Mouse (Mus musculus) layer of hippocampus, adult 18-20 months (tissue): ENCODE measurements around the gene Carmil1. TPM values are rescaled to one million over a fixed set of nuclear protein-coding genes. Genes with fewer than 3 reads are reported as not detected.
A peak's percentile ranks its signal among the peaks of the same experiment; 100 is the strongest.

ENCODE experiments used
- DNase-seq, 2 experiments: peaks; one replicate each; pipeline ENCODE4 v3.0.0; 2022; ENCODE audit warnings: low spot score in 2 of 2
- total RNA-seq, 2 experiments: library from RNA; stranded (reverse); gene quantifications; 2 replicates each; pipeline ENCODE4 v1.2.3; 2021

Carmil1 gene
- total RNA-seq, 2 experiments from 2014 or later = 32.1 to 34.7 TPM

DNA sequence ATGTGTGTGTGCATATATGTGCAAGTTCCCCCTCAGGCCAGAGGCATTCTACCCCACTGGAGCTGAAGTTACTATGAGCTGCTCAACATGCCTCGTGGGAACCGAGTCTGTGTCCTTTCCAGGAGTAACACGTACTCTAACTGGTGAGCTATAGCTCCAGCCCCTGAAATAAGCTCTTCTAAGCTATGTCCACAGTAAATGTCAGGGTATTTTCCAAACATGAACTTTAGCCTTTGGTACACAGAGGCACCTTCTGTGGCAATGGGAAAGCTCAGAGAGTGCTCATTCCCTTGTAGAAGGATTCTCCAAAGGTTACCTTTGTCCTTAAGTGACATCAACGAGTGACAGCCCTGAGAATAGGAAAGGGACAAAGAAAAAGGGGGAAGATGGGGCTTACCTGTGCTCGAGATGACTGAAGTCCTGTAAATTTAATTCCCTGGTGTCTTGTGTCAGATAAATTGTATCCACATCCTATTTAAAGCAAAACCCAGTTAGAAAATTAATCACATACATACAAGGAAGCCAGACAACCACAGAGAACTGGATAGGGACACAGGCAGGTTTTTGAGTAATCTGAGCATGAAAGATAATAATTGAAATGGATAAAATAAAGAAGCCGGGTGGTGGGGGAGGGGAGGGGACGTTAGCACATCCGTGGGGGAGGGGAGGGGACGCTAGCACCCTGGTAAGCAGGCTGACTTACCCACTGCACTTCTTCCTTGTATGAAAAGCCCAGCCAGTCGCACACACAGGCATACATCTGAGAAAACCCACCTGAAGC, 126.1 kb downstream of the Carmil1 start:
- no peak for DNase-seq

DNA sequence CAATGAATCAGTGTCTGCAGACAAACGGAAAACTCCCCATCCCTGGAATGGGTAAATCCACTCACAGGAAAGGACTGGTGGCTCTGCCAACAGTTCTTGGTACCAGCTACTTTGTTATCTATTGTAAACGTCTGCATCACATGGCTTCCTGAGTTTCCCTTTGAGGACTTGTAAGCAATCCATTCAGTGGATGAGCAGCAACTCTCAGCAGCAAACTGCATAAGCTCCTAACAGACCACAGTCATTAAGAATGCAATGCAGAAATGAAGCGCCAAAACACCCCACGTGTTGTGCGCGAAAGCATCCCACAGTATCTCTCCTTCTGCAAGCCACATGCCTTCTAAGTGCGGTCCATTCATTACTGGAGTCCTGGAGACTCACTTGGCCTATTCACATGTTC, 128.0 kb downstream of the Carmil1 start:
- no peak for DNase-seq

DNA sequence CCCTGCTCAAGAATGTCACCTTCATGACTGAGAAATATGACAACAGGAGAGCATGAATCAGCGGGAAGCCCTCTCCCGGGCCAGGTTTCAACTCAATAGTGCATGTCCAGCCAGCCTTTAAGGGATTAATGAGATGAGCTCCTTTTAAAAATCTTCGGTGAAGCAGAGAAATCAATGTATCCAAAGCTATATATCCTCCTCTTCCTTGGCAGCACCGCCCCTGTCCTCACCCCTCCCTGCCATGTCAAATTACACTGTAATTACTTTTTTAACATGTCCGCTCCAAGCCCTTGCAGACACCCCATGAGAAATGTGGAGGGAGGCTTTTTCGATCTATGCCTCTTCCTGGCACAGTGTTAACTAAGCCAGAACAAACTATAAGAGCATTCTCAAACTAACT, 129.3 kb downstream of the Carmil1 start:
- DNase-seq = no peak

DNA sequence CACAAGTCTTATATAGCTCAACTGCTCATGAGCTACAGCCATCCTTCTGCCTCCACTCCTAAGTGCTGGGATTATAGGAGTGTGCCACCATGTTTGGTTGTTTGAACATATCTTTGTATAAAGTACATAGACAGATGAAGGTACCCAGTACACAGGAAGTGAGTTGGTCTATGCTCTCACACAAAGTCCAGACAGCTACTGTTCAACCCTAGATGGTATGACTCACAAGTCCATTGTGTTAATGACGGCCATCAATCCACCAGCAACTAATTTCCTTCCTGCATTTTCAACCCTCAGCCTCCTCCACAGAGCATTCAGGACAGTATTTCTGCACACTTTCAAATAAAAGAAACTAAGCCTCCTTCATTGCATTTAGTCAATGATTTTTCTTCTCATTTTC, 132.0 kb downstream of the Carmil1 start:
- DNase-seq = no peak

DNA sequence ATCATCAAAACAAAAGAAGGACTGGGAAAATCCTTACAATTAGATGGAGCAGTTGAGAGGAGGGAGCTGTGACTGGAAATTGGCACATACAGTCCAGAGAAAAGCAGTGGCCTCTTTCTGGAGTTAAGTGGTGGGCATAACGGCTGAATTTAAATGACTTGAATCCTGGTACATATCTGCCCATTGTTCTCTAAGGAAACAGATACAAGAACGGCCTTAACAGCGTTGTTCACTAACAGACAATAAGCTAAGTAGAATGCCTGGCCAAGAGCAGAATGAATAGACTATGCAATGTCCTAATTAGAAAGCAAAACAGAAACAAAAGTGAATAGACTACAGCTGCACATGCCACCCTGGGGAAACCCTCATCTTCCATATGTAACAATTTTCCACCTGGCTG, 133.6 kb downstream of the Carmil1 start:
- no peak for DNase-seq

DNA sequence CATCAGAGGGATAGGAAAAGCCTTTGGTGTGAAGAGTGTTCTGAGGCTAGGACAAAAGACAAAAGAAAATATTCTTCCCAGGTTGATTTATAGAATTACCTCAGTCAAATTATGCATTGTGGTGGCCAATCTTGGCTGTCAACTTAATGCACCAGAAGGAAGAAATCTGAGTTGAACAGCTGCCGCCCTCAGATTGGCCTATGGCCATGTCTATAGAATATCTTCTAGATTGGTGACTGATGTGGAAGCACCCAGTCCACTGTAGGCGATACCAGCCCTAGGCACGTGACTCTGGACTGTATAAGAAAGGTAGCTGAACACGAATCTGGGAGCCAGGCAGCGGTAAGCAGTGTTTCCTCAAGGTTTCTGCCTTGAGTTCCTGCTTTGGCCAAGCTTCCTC, 134.1 kb downstream of the Carmil1 start:
- DNase-seq = no peak

DNA sequence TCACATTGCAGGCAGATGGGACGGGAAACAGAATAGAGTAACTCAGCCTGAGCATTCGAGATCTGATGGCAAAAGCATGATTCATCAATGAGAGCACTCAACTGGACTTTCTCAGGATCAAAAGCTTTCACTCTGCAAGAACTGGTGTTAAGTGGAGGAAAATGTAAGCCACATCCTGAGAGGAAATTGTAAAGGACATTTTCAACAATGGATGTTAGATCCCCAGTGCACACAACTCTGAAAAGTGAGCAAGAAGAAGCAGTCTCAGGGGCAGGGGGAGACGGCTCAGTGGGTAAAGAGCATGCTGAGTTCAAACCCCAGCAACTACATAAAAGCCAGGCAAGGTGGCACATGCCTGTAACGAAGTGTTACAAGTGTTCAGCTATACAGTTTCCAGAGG, 135.7 kb downstream of the Carmil1 start:
- DNase-seq = no peak

DNA sequence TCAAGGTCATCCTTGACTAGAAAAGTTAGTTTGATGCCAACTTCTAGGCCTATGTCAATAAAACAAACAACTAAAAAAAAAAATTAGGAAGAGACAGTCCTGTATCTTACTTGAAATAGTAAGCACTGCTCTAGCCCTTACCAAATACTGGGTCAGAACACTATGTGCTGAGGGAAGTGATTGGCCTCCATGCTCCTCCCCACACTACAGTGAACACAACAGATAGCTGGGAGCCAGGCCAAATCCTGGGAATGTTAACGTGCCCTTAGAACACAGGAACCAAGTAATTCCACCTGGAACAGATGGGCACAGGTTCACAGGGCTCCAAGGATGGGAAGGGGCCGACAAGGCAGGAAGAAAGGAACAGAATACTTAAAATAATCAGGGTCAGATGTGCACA, 136.5 kb downstream of the Carmil1 start:
- DNase-seq = no peak

DNA sequence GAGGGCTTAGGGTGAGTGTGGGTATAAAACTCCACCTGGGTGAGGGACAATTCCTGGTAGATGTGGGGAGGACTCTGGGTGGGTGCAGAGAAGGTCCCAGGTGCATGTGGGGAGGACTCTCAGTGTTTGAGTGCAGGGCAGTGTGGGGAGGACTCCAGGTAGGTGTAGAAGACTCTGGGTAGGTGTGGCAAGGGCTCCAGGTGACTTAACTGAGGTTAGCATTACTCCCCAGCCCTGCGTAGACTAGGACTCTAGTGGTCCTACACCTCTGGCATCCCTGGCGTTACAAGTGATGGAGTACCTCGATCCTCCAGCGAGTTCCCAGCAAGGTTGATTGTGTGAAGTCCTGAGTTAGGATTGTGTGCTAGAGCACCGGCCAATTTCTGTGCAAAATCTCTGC, 143.8 kb downstream of the Carmil1 start:
- DNase-seq = no peak

DNA sequence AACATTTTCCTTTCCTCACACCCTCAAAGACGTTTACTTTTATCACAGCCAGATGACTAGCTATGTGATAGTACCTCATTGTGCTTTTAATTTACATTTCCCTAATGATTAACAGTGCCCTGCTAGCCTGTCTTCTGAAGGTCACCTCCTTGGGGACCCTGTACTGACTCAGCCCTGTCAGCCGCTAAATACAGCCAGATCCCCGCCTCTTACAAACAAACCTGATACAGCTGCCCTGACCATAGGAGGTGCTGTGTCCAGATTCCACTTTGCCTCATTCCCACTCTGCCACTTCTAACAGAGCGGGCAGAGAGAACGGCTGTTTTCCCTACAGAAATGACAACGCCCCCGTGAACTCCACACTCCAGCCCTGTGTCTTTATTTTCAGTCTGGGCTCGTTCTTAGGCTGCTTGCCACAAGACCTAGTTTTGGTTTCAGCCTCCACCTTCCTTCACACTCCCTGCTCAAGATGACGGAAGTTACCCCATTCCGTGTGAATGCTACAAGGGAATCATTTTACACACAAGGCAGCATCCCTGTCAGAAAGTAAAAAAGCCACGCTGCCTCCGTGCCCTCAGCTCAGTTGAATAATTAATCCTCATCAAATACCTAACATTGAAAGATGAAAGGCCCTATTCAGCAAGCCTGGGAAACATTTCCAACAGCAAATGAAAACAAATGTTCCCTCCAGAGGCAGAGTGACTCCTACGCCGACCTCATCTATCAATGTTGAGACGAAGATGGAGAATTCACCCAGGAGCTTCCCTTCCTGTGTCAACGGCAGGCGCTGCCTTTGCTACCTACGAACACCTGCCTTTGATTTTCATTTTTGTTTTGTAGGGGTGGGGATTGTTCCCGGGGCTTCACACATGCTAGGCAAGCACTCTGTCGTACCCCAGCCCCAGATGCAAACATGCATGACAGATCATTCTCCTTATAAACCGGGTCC, 145.0 kb downstream of the Carmil1 start:
- DNase-seq = no peak

DNA sequence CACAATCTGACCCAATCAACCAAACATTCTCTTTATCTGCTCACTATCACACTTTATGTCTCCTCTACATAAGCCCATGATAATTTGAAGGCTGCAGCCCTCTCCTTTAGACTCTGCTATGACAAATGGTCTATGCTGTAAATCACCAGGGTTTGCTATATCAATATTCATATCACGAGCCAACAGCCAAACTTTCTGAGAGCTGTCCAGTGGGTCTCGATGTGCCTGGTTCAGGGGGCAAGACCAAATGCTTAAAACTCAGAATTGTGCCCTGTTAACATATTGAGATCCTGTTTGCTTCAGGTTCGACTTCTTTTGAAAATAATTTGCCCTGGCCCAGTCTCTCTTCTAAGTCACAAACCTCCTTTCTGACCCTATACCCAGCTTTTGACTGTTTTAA, 147.7 kb downstream of the Carmil1 start:
- no peak for DNase-seq

DNA sequence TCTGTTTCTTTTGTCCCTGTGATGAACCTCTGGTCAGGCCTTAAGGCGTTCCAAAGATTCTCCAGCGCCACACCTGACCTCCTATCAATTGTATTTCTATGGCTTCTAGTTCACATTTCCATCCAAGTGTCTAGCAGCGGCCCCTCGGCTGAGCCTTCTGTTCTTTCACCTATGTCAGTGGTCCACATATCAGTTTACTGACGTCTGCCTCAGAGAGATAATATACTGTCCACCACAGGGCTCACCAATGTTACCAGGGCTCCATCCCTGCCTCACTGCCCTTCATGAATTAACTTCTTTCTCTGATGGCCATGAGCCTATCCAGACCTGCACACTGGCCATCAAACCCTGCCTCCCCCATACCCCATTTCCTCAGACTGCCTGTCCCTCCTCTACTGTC, 149.3 kb downstream of the Carmil1 start:
- no peak for DNase-seq

DNA sequence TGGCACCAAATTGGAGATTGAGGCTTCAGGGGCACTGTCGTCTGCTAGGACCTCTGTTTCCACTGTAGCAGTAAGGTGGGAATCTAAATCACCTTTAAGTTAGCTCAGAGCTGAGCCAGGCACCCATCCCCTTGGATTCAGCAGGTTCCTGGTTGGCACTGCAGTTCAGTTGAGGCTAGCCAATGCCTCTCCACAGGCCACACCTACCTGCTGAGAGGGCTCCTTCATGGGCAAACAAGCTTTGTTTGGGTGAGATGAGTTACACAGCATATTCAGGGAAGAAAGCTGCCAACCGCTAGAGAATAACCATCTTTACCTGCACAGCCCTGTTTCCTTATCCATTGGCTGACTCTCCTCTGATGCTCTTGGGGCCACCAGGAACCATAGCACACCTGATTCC, 149.9 kb downstream of the Carmil1 start:
- DNase-seq = no peak

DNA sequence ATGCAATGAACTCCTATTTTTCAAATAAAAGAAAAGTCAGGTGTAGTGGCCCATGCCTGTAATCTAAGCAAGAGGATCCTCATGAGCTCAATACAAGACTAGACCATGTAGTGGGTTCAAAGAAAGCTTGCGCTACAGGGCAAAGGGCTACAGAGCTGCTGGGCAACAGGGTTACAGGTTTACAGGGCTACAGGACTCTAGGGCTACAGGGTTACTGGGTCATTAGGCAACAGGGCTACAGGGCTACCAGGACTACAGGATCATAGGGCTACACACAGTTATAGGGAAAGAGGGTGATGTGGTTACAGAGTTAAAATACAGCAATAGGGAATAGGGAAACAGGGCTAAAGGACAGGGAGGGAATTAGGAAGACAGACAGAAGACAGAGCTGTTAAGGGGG, 151.9 kb downstream of the Carmil1 start:
- no peak for DNase-seq

DNA sequence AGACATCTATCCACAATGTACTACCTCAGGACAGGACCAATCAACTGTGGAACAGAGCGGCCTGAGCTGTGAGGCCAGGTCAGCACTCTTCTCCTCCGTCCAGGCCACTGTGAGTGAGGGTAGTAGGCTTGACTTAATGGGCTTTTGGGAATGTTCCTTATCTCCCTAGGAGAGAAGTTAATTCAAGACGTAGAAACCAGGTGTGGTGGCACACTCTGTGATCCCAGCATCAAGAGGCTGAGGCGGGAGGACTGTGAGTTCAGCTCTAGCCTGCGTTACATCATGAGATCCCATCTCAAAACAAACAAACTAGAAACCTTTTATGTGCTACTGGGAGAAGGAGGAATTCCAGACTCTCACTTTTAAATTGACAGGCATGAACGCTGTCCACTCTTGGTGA, 154.7 kb downstream of the Carmil1 start:
- no peak for DNase-seq

DNA sequence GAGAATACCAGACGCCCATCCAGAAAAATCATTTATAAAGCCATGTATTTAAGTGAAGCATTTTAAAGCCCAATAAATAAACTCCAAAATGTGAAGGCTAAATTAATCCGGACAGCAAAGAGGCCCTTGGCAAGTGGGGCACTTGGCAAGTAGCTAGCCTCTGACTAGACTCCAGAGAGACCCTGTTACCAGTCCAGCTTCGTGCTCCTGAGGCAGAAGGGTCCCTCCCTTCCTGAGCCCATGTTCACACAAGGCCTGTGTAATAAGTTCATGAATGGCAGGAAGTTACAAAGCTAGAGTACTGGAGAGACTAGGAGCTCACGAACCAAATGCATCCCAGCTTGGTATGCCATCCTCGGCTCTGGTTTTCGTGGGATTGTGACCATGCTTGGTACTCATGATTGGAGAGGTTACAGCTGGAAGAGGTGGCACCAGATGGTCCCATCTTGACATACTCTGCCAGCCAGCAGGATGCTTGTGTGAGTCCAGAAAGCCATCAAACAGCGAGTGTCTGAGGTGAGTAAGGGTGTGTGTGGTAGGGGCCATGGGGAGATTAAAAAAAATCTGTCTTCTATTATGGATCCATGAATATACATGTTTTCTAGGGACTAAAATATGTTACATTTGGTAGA, 163.3 kb downstream of the Carmil1 start:
- peak in 1 of 2 experiments; percentile 14 for DNase-seq

DNA sequence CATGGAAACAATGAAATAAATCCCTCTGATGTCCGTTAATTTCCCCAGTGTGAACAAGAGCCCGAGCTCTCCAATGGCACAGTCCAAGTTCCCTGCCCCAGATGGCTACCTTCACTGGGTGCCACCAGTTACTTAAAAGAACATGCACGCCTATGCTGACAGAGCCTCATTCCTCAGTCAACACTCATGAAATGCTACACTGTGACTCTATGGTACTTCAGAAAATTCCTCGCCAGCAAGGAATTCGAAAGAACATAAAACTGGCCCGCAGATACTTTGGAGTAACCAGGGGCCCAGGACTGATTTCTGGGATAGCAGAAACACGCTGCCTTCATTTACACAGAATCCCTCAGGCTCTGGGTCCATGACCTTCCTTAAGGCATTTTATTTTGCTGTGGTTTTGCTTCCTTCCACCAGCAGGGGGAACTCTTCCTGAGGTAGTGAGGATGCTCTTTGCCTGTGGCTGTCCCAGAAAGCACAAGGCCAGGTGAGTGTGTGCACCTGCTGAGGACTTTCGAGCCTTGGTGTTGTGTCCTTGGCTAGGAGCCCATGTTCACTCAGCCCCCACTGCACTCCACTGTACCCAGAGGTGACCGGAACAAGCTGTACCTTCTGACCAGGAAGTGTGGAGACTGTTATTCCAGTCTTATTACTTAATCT, 167.8 kb downstream of the Carmil1 start:
- peak; percentile 15 to 68 for DNase-seq

DNA sequence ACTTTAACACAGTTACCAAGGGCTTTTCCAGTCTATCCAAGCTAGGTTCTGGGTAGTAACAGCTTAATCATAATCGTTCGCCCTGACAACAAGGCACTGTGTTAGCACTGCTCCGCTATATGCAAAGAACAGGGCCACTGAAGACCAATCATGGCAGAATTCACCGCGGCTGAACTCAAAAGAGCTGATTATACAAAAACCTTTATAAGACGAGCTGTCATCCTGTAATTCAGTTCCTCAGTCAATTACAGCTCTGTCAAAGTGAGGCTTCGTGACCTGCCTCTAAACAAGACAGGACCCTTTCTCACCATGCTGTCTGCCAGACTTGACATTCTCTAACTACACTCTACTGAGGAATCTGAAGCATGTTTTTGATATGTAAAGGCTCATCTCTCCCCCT, 170.3 kb downstream of the Carmil1 start:
- no peak for DNase-seq

DNA sequence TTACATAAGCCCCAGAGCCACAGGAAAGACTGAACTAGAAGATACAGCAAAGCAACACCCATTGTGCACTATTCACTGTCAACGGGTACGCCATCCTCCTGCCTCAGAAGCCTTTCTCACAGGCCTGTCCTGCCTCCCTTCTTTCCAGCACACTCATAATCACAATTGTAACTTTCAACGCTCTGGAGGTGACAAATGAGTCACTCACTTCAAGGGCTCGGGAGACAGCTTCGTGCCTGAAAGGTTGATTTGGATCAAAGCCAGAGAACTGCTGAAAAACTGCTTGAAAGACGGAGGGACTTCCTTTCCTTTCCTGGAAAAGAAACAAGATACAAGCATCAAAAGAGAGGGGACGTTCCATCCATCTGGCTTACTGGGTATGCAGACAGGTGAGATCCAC, 172.3 kb downstream of the Carmil1 start:
- no peak for DNase-seq

DNA sequence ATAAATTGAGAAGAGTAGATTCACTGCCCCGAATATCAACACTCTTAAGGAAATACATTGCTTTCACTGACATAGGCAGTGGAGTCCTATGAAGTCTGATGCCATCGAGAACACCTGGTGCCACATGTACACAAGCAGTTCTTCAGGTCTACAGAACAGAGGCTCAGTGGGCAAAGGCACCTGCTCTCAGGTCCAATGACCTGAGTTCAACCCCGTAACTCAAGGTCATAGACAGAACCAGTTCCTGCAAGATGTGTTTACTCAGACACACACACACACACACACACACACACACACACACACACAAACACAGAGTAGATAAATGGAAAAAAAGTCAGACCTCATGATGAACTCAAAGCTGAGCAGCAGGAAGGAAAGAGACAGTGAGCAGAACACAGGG, 173.5 kb downstream of the Carmil1 start:
- no peak for DNase-seq

DNA sequence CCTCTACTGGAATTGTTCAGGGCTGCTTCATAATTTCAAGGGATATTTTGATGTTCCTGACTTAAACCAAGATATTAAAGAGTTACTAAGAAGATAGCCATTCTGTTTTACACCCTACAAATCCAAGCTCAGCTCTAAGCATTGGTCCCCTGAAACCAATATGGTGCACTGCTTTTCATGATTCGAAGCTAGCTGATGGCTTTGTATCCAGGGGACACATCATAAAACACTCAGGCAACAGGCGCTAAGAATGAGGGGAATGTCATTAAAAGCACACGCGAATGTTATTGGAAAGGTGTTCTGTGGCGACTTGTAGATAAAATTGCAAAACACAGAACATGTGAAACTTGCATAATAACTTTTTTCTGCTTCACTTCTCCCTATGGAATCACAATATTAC, 174.8 kb downstream of the Carmil1 start:
- no peak for DNase-seq

DNA sequence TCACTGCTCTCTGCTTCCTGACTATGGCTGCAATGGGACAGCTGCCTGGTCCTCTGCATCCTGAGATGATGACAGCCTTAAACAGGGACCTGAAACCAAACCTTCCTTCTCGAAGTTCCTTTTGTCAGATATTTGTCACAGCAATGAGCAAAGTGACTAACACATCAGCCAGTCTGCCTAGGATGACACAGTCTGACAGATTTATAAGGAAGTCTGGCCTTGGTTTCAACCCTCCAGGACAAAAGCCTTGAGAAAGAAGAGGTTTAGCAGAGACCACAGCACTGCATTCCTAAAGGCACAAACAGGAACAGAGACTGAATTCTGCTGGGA, 175.3 kb downstream of the Carmil1 start:
- DNase-seq = no peak
